Mouse (Mus musculus) liver (tissue): ENCODE results near the gene Zbtb22.
"Not testable (repeated sequence)": the region's sequence is repeated elsewhere in the genome, so short reads cannot be mapped to it uniquely, and the experiment has no call there.

Experiments
- DNase-seq: peaks from one replicate; pipeline ENCODE4 v3.0.0-alpha.2; 2020; ENCODE audit warnings: mixed read lengths

Zbtb22 gene

DNA sequence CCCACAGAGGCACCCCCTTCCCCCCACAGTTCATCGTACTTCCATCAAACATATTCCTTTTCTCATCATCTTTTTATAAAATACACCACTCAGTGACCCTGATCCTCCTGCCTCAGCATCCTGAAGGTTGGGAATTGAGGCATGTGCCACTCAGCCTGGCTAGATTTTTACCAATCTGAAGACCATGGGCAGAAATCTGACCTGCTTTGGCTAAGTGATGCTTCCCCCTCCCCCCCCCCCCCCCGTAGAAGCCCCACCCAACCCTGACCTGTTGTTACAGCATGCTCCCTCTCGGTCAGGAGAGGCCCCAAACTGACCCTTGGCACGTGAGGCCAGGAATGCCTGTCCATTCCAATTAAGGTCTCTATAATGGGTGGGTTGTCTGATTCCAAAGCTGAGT, 10.9 kb upstream of the Zbtb22 start, which contains the start of gene Platr17:
Gene Platr17 (plus strand): TSS at position 301 of the 400 bp plus-strand sequence.
- DNase-seq = not testable (repeated sequence)

DNA sequence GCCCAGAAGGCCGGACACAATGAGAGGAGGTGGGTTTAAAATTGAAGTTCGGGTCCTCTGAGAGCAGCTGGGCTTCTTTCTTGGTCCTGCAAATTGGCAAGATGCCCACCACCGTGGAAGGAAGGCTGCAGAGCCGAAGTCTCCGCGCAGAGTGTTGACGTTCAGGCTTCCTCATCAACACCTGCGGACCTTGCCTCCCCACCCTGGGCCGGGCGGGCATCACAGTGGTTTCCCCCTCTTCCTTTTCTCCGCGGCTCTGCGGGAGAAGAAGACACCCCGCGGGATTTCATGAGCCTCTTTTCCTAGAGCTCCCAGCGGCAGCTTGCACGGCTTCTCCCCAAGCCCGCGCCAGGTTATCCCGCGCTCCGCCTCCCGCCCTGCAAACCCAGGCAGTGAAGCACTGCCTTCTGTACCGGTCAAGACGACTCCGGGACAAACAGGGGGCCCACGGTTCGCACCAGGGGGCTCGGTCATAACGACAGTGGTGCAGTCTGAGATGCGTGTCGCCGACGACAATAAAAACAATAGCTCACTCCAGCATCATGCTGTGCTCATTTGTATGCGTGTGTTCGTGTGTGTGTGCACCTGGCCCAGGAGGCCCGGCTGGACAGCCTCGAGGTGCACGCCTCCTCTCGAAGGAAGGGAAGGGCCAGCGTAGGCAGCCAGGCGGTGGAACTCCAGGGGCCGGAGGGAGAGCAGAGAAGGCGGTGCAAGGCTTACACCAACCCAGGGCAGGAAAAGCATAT, 7.2 kb upstream of the Zbtb22 start:
- peak; percentile 59 for DNase-seq

DNA sequence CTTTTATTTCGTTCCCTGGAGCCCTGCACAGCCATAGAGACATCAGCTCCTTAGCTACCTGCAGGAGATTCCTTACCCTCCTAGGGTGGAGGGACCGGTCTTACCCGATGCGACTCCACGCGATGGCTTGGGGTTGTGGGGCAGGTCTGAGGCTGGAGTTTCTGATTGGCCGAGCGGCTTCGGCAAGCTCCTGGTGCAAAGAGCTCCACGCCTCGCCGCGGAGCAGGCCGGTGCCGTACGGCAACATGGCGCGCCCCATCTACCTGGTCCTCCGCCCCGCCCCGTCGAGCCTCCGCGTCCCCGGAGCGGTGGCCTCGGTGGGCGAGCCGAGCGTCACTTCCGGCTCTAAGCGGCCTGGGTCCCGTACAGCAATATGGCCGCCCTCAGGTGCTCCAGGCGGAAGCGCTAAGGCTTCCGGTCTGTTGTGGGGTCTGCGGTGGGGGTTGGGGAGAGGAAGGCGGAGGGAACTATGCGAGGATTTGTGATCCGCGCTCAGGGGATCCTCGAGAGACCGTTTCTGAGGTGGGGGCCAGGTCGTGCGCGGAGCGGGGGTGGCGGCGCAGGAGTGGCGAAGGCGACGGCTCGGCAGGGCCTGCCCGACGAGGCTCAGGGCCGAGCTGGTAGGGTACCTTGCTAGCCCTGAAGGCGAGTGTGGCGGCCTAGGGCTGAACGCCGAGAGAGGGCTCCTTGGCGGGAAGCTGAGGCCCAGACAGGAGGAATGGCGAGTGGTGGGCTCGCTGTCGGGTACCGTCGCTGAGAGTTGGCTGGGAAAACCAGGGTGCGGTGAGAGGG, 6.4 kb upstream of the Zbtb22 start, which contains the start of gene Daxx:
Gene Daxx (plus strand): TSS at position 338 of the 792 bp plus-strand sequence.
- peak; percentile 97 for DNase-seq

DNA sequence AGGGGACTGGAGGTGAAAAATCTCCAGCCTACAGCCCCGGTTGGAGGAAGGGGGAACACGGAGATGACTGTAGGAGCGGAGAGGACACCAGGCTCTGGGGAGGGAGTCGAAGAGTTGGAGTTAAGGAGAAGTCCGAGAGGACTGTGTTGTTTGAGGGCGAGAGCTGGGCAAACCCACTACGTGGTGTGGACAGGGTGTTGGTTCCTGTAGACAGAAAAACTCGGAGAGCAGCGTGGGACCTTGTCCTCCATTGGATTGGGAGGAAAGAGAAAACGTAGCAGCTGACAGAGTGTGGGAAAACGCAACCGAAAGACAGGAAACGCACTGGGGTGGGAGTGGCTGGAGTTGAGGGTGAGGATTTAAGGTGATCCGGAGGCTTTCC, 5.8 kb upstream of the Zbtb22 start:
- peak; percentile 42 for DNase-seq

DNA sequence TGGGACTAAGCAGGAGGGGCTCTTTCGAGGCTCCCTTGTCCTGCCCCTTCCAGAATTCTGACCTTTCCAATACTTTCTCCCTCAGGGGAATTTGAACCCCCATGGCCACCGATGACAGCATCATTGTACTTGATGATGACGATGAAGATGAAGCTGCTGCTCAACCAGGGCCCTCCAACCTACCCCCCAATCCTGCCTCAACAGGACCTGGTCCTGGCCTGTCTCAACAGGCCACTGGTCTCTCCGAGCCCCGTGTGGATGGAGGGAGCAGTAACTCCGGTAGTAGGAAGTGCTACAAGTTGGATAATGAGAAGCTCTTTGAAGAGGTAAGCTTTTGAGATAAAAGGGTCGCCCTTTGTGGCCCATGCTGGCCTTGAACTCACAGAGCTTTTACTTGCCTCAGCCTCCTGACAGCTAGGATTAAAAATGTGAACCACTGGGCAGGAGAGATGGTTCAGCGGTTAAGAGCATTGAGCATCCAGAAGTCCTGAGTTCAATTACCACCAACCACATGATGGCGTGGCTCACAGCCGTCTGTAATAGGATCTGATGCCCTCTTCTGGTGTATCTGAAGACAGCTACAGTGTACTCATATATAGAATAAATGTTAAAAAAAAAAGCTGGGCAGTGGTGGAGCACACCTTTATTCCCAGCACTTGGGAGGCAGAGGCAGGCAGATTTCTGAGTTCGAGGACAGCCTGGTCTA, 5.2 kb upstream of the Zbtb22 start:
- DNase-seq = no peak

DNA sequence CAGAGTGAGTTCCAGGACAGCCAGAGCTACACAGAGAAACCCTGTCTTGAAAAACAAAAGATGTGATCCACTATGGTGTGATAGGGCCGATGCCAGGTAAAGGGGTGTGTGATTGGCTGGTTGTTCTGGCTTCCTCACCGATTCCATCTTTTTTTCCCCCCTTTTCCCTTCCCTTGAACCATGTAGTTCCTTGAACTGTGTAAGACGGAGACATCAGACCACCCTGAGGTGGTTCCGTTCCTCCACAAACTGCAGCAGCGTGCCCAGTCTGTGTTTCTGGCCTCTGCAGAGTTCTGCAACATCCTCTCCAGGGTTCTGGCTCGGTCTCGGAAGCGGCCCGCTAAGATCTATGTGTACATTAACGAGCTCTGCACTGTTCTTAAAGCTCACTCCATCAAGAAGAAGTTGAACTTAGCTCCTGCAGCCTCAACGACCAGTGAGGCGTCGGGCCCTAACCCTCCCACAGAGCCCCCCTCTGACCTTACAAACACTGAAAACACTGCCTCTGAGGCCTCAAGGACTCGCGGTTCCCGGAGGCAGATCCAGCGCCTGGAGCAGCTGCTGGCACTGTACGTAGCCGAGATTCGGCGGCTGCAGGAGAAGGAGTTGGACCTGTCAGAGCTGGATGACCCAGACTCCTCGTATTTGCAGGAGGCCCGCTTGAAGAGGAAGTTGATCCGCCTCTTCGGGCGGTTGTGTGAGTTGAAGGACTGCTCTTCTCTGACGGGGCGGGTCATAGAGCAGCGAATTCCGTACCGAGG, 4.5 kb upstream of the Zbtb22 start:
- DNase-seq = no peak

DNA sequence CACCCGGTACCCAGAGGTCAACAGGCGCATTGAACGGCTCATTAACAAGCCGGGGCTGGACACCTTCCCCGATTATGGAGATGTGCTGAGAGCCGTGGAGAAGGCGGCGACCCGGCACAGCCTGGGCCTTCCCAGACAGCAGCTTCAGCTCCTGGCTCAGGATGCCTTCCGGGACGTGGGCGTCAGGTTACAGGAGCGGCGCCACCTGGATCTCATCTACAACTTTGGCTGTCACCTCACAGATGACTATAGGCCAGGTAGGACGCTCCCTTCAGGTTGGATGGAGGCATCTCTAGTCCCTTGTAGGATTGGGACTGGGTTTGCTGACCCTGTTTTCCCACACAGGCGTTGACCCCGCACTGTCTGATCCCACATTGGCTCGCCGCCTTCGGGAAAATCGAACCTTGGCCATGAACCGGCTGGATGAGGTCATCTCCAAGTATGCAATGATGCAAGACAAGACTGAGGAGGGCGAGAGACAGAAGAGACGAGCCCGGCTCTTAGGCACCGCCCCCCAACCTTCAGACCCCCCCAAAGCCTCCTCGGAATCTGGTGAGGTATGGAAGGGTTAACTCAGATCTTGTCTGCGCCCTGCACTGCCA, 3.8 kb upstream of the Zbtb22 start:
- no peak for DNase-seq

DNA sequence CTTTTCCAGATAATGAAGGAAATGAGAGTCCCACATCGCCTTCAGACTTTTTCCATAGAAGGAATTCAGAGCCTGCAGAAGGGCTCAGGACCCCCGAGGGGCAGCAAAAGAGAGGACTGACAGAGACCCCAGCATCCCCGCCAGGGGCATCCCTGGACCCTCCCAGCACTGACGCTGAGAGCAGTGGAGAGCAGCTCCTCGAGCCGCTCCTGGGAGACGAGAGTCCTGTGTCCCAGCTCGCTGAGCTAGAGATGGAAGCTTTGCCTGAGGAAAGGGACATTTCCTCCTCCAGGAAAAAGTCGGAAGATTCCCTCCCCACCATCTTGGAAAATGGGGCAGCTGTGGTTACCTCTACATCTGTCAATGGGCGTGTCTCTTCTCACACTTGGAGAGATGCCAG, 2.4 kb upstream of the Zbtb22 start:
- DNase-seq = no peak

DNA sequence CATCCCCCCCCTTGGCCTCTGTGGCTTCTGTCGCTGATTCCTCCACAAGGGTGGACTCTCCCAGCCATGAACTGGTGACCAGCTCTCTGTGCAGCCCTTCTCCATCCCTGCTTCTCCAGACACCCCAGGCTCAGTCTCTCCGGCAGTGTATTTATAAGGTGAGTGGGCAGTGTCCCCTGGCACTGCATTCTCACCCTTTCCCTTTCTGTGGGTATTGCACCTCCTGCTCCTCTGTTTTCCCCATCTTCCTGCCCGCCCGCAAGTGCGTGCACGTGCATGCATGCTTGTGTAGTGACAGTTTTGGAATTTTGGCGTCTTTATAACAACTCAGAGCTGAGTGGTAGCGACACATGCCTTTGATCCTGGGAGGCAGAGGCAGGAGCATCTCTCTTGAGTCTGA, 1.8 kb upstream of the Zbtb22 start:
- no peak for DNase-seq

DNA sequence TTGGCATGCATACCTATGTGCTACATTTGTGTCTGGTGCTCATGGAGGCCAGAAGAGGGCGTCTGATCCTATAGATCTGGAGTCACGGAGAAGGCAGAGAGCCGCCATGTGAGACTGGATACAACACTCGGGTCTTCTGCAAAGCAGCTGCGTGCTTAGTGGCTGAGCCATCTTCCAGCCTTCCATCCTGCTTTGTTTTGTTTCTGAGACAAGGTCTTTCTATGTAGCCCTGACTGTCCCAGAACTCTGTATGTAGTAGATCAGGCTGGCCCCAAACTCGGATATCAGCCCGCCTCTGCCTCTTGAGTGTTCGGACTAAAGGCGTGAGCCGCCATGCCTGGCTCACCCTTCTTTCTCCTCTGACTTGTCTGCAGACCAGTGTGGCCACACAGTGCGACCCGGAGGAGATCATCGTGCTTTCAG, 724 bp upstream of the Zbtb22 start:
- no peak for DNase-seq

DNA sequence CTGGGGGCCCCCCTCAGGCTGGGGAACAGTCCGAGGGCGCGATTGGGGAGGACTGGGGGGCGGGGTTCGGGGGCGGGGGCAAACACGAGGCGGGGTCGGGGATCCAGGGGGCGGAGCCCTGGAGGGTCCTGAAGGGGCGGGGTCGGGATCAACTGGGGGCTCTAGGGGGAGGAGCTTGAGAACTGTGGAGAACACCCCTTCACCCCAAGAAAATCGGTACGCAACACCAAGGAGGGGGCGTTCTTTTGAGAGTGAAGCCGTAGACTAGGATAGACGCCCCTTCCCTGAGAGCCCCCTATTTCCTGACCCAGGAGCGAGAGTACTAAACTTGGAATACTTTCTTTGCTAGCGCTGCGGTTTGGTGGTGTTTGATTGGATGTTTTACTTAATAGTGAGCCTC, 590 bp downstream of the Zbtb22 start:
- DNase-seq = no peak

DNA sequence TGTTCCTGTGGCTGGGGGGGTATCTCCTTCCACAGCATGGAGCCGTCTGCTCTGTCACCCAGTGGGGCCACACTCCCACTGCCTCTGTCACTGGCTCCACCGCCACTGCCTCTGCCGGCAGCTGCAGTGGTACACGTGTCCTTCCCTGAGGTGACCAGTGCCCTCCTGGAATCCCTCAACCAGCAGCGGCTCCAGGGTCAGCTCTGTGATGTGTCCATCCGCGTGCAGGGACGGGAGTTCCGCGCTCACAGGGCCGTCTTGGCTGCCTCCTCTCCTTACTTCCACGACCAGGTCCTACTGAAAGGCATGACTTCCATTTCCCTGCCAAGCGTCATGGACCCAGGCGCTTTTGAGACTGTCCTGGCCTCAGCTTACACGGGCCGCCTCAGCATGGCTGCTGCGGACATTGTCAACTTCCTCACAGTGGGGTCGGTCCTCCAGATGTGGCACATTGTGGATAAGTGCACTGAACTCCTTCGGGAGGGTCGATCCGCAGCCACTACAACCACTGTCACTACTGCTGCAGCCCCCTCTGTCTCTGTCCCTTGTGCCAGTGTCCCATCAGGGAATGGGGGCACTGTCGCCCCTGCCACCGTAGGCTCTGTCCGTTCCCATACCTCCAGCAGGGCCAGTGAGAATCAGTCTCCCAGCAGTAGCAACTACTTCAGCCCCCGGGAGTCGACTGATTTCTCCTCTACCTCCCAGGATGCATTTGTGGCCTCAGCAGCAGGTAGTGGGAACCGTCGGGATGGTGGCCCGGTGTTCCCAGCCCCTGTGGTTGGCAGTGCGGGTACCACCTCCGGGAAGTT, 1.3 kb downstream of the Zbtb22 start:
- DNase-seq = no peak

DNA sequence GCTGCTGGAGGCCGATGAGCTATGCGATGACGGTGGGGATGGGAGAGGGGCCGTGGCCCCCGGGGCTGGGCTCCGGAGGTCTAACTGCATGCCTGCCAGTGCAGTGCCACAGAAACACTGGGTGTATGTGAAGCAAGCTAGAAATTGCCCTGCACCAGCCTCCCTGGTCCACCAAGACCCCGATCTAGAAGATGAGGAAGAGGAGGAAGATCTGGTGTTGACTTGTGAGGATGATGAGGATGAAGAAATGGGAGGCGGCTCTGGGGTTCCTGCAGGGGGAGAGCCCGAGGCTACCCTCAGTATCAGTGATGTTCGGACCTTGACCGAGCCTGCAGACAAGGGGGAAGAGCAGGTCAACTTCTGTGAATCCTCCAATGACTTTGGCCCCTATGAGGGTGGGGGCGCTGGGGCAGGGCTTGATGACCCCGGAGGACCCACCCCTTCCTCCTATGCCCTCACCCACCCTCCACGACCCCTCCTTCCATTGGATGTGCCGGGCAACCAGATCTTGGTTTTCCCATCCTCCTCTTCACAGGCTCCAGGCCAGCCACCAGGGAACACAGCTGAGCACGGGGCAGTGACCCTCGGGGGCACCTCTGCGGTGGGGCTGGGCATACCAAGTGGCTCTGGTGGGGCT, 2.1 kb downstream of the Zbtb22 start:
- no peak for DNase-seq

DNA sequence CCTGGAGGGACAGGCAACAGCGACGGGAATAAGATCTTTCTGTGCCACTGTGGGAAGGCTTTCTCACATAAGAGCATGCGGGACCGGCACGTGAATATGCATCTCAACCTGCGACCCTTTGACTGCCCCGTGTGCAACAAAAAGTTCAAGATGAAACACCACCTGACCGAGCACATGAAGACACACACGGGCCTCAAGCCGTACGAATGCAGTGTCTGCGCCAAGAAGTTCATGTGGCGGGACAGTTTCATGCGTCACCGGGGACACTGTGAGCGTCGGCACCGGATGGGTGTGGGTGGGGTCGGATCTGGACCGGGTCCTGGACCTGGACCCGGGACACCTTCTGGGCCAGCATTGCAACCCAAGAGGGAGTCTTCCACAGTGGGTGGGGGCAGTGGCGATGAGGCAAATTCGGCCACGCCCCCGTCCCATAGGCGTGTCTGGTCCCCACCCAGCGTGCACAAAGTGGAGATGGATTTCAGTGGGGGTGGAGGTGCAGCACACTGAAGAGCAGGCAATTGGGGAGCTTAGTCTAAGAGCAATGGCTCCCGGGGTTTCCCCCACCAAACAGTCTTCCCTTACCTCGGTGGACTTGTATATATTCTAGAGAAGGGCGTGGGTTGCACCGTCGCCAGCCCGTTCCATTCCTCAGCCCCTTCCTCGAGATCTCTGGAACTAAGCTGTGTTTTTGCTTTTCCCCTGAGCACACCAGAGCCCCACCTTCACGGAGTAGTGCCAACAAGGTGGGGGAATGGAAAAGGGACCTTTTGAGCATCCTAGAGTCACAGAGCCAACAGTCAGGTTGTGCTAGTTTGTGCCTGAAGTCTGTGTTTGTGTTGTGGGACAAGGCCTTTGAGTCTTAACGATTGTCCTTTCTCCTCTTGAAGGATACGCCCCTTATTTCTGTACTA, 2.8 kb downstream of the Zbtb22 start:
- DNase-seq = peak; percentile 76

DNA sequence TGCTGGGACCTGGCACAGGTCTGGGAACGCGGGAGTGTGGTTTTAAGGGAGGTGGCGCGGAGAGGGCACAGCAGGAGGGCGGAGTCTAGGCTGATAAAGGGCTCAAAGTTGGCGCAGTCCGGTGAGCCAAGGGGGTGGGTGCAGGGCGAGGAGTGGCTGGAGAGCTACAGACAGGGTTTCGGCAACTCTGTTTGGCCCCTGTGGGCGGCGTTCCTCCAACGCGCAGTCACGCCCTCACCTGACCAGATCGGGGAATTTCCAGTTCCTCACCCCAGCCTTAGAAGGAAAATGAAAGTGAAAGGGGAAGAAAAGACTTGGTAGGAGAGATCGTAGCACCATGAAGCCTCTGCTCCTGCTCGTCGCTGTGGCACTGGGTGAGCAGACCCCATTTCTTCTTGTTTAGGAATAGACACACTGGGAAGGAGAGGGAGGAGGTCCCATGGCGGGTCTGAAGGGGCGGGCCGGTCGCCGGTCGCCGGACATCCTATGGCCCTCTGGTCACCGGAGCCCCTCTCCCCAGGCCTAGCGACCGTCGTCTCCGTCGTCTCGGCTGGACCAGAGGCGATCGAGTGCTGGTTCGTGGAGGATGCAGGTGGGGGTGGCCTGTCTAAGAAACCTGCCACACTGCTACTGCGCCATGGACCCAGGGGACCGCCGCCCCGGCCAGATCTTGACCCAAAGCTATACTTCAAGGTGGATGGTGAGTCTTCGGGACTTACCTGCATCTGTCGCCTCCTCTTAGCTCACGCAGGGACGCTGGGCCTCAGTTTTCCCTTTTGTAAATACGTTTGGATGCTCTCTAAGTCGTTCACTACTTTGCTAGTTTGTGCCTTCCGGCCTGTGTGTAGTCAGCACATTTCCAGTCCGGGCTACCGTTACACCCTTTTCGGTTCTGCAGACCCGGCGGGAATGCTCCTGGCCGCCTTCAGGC, 3.9 kb downstream of the Zbtb22 start:
- DNase-seq = peak; percentile 92

DNA sequence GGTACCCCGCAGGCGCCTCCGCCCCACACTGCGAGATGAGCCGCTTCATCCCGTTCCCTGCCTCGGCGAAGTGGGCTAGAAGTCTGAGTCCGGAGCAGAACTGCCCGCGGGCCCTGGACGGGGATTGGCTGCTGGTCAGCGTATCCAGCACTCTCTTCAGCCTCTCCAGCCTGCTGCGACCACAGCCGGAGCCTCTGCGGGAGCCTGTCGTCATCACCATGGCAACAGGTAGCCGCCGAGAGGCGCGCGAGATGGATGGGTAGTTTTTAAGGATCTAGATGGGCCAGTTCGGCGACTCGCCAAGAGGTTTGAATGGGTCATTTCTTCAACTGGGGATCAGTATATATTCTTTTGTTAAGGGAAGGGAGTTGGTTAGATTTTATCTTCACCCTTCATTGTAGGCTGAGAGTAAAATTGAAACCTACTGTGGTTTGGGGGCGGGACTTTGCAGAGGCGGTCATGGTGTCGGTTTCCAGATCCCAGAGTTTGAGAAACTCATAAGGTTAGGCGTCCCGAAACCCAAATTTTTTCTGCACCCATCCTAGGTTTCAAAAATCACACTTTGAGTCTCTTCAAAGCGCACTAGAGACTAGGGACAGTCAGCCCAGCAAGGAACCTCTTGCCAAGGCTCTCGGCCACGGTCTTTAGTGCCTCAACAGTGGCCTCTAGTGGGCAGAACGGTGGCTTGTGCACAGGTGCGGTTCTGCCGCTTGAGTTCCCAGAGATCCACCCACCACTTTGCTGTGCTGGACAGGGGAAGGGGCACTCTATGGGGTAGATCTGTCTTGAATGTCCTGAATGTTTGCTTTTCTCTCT, 4.8 kb downstream of the Zbtb22 start:
- DNase-seq = peak; percentile 89

DNA sequence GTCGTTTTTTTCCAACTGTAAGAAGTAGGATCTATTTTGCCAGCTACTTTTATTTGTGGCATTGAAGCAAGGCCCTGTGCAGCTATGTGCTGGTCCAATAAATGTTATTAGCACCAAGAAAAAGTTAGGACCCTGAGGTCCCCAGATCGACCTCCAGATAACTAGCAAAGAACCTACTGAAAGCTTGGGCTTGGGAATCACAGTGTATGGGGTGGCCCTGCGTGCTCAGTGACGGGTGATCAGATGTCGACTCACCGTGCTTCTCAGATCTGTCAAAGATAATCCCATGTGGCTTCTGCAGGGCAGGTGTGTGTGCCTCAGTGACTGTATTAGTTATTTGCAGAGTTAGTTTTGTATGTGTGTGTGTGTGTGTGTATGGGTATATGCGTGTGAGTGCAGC, 5.7 kb downstream of the Zbtb22 start:
- DNase-seq = no peak
